Mouse (Mus musculus) heart, embryonic 14.5 days (tissue): ENCODE measurements around the gene Arhgap10. TPM values are rescaled to one million over a fixed set of nuclear protein-coding genes. Genes with fewer than 3 reads are reported as not detected.

ENCODE experiments used
- ATAC-seq: fragments of 200-750 bp; cut with Nextera tagmentation; 2 replicates; pipeline ENCODE4 v1.8.0; 2017; ENCODE audit warnings: low read depth, moderate TSS enrichment; ENCODE audit not compliant: insufficient number of reproducible peaks, insufficient read depth, low FRiP score
- H3K27ac ChIP-seq, 2 experiments: fragments of 200-500 bp in 1 of 2; fragments of 300-500 bp in 1 of 2; sonication (generic) in 1 of 2; replicated peaks in 1 of 2; 2 replicates each; pipeline ENCODE4 v1.5.1; 2012 to 2014; ENCODE audit warnings: low read depth in 2 of 2, low read length in 2 of 2, control low read depth in 1 of 2, mild to moderate bottlenecking in 1 of 2, mixed read lengths in 1 of 2; ENCODE audit not compliant: control insufficient read depth in 1 of 2, insufficient read depth in 1 of 2
- H3K27me3 ChIP-seq: fragments of 300-500 bp; sonication (generic); 2 replicates; pipeline ENCODE4 v1.6.1; 2014; ENCODE audit warnings: mild to moderate bottlenecking, low read length, control low read depth; ENCODE audit not compliant: control insufficient read depth, insufficient read depth
- H3K36me3 ChIP-seq: fragments of 300-500 bp; sonication (generic); 2 replicates; pipeline ENCODE4 v1.6.1; 2014; ENCODE audit warnings: mild to moderate bottlenecking, control low read depth, low read length, mixed read lengths; ENCODE audit not compliant: control insufficient read depth, insufficient read depth
- H3K4me1 ChIP-seq, 2 experiments: fragments of 200-500 bp in 1 of 2; fragments of 300-500 bp in 1 of 2; sonication (generic) in 1 of 2; 2 replicates each; pipeline ENCODE4 v1.6.1; 2012 to 2014; ENCODE audit warnings: low read length in 2 of 2, control low read depth in 1 of 2, mixed read lengths in 1 of 2; ENCODE audit not compliant: control insufficient read depth in 2 of 2, insufficient read depth in 2 of 2
- H3K4me2 ChIP-seq: fragments of 300-500 bp; sonication (generic); 2 replicates; pipeline ENCODE4 v1.6.1; 2014; ENCODE audit warnings: mild to moderate bottlenecking, low read length
- H3K4me3 ChIP-seq, 2 experiments: fragments of 200-500 bp in 1 of 2; fragments of 300-500 bp in 1 of 2; sonication (generic) in 1 of 2; 2 replicates each; pipeline ENCODE4 v1.5.1; 2012 to 2014; ENCODE audit warnings: low read length in 2 of 2, mild to moderate bottlenecking in 2 of 2, control low read depth in 1 of 2, low read depth in 1 of 2, moderate library complexity in 1 of 2; ENCODE audit not compliant: control insufficient read depth in 1 of 2, insufficient read depth in 1 of 2
- H3K9ac ChIP-seq: fragments of 300-500 bp; sonication (generic); 2 replicates; pipeline ENCODE4 v1.6.1; 2014; ENCODE audit warnings: mild to moderate bottlenecking, low read length
- H3K9me3 ChIP-seq: fragments of 300-500 bp; sonication (generic); 2 replicates; pipeline ENCODE4 v1.6.1; 2016; ENCODE audit warnings: low read length, control low read depth; ENCODE audit not compliant: control insufficient read depth
- WGBS: fragments of 180-500 bp; shearing (Covaris S2); extraction: QIAGEN DNeasy Blood & Tissue Kit; methylation state at CpG from one replicate; pipeline ENCODE4 v1.1.7; 2014; 5-methylcytosine and 5-hydroxymethylcytosine counted together
- polyA plus RNA-seq: library from polyadenylated mRNA; unstranded; fragments of >200 nt; fragmentation: Nextera tagmentation; extraction: Ambion mirVana; gene quantifications from 2 replicates; pipeline ENCODE4 v1.2.1, GENCODE M21; 2014

Gene Arhgap10
- polyA plus RNA-seq, 1 experiment from 2014 or later, result 26.2 TPM

GRCm38 (mm10) chr8:77501131-77501530 is 16.6 kb downstream of the Arhgap10 start:
- Histone ChIP-seq H3K4me2 (no peak overlapping the region), H3K4me3 (no peak overlapping the region), H3K36me3 (no peaks in the 10 kb centered on the region), H3K27ac (no peak overlapping the region), H3K27me3 (no peaks in the 10 kb centered on the region), H3K9ac (no peak overlapping the region), H3K9me3 (no peaks in the 10 kb centered on the region), H3K4me1 (peaks cover 8 to 13% of the 10 kb centered on the region in 2 experiments)
- ATAC-seq, result no peak
- 75% methylated on average over 8 of the region's 8 CpGs for WGBS

- WGBS, result 96% methylated on average over 3 of the region's 3 CpGs
- no peak overlapping the region for H3K4me2 ChIP-seq
- H3K27ac ChIP-seq, result no peak overlapping the region
- ATAC-seq, result no peak
- no peaks in the 10 kb centered on the region for H3K36me3 ChIP-seq
- H3K9ac ChIP-seq, result no peak overlapping the region
- H3K4me1 ChIP-seq, result peaks cover 9 to 21% of the 10 kb centered on the region in 2 experiments
- no peaks in the 10 kb centered on the region for H3K9me3 ChIP-seq
- H3K27me3 ChIP-seq, result no peaks in the 10 kb centered on the region
- H3K4me3 ChIP-seq, result no peak overlapping the region
Observed at GRCm38 (mm10) chr8:77500264-77500663, 17.5 kb downstream of the Arhgap10 start.

- no peak overlapping the region for H3K27ac ChIP-seq
- no peaks in the 10 kb centered on the region for H3K36me3 ChIP-seq
- H3K9ac ChIP-seq, result no peak overlapping the region
- no peak for ATAC-seq
- H3K4me2 ChIP-seq, result no peak overlapping the region
- H3K4me3 ChIP-seq, result no peak overlapping the region
- H3K4me1 ChIP-seq, result peaks cover 21 to 43% of the 10 kb centered on the region in 2 experiments
- no peaks in the 10 kb centered on the region for H3K9me3 ChIP-seq
- WGBS, result 74% methylated on average over 2 of the region's 2 CpGs
- H3K27me3 ChIP-seq, result no peaks in the 10 kb centered on the region
Observed at GRCm38 (mm10) chr8:77497442-77497841, 20.3 kb downstream of the Arhgap10 start.

GRCm38 (mm10) chr8:77496253-77496652 is 21.5 kb downstream of the Arhgap10 start:
- H3K4me1 ChIP-seq, result peaks cover 29 to 55% of the 10 kb centered on the region in 2 experiments
- no peaks in the 10 kb centered on the region for H3K27me3 ChIP-seq
- peak overlapping the region; percentile 1; the same call in 1 of the 2 replicates for H3K9ac ChIP-seq
- peak overlapping the region in 1 of 2 experiments; percentile 21; a peak in 1 of 4 replicates for H3K27ac ChIP-seq
- ATAC-seq, result no peak
- no peak overlapping the region for H3K4me2 ChIP-seq
- H3K4me3 ChIP-seq, result no peak overlapping the region
- no peaks in the 10 kb centered on the region for H3K36me3 ChIP-seq
- no peaks in the 10 kb centered on the region for H3K9me3 ChIP-seq
- WGBS, result 89% methylated on average over 1 of the region's 1 CpGs

GRCm38 (mm10) chr8:77494376-77495328 is 23.1 kb downstream of the Arhgap10 start:
- Histone ChIP-seq H3K36me3 (no peaks in the 10 kb centered on the region), H3K9me3 (no peaks in the 10 kb centered on the region), H3K27me3 (no peaks in the 10 kb centered on the region), H3K9ac (no peak overlapping the region), H3K4me3 (no peak overlapping the region), H3K4me2 (no peak overlapping the region), H3K27ac (no peak overlapping the region), H3K4me1 (peaks cover 33 to 70% of the 10 kb centered on the region in 2 experiments)
- ATAC-seq, result no peak
- WGBS, result 84% methylated on average over 10 of the region's 10 CpGs

GRCm38 (mm10) chr8:77492356-77493058 is 25.2 kb downstream of the Arhgap10 start:
- WGBS, result 20% methylated on average over 5 of the region's 5 CpGs
- peak overlapping the region; percentile 47 for H3K4me2 ChIP-seq

GRCm38 (mm10) chr8:77491231-77491923 is 26.4 kb downstream of the Arhgap10 start:
- Histone ChIP-seq H3K9me3 (no peaks in the 10 kb centered on the region), H3K4me2 (peak overlapping the region; percentile 47; the same call in 1 of the 2 replicates), H3K36me3 (no peaks in the 10 kb centered on the region), H3K27me3 (no peaks in the 10 kb centered on the region), H3K4me3 (no peak overlapping the region), H3K9ac (no peak overlapping the region; the same call in 1 of the 2 replicates), H3K4me1 (peaks cover 47 to 91% of the 10 kb centered on the region in 2 experiments), H3K27ac (peak overlapping the region; percentile 92 to 93)
- ATAC-seq, result 0 out of 2 replicates have a peak, but pooled peaks have one; percentile 23
- WGBS, result 86% methylated on average over 10 of the region's 10 CpGs

More at GRCm38 (mm10) chr8:77492356-77493058, 25.2 kb downstream of the Arhgap10 start:
- Histone ChIP-seq H3K4me3 (no peak overlapping the region), H3K9ac (no peak overlapping the region), H3K9me3 (no peaks in the 10 kb centered on the region), H3K27ac (peak overlapping the region; percentile 93 to 94), H3K4me1 (peaks cover 44 to 90% of the 10 kb centered on the region in 2 experiments), H3K27me3 (no peaks in the 10 kb centered on the region), H3K36me3 (no peaks in the 10 kb centered on the region)
- peak; percentile 40; the same call in 1 of the 2 replicates for ATAC-seq
